Mouse (Mus musculus) ES-CJ7 (cell line): ENCODE measurements at regions not wholly inside any gene's neighbourhood (a gene's known extent, or its start where the extent isn't known, plus 50 kb on each side); places are given as distances from the start of the nearest gene placed in this dataset.
"Not testable (repeated sequence)": the region's sequence is repeated elsewhere in the genome, so short reads cannot be mapped to it uniquely, and the experiment has no call there.

Source experiments
- DNase-seq: peaks from one replicate; pipeline ENCODE4 v3.0.0; 2011; ENCODE audit warnings: low read depth, low spot score

DNA sequence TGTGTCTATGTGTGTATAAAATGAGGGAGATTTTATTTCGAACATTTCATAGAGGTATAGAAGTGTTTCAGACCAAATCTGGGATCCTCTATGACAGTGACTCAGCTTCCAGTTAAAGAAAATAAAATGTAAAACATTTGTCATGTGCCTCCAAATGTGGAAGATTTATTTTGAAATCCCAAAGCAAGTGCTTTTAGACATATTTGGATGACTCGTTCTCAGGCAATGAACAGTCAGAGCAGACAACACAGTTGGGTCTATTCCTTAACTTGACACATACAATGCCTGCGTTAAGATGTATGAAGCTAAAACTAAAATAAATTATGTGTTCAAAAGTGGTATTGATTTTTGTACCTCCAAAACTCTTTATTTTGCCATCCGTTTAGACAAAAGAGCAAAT lies 830.4 kb upstream of the Grm7 start:
- DNase-seq, result no peak

DNA sequence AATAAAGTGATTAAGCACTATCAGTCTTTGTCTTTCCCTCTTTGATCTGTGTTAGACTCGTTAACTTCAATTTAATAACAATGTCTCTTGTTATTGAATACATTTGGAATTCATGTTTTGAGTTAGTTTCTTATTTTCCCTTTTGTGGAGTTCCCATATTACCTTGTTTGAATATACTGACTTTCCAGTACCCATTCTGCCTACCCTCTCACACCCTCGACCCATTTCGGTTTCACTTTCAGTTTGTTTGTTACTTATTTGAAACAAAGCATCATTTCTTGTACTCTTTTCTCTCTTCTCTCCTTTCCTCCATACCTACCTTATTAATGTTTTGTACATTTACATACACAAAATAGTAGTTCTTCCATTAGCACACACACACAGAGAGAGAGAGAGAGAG lies 797.1 kb upstream of the Grm7 start:
- DNase-seq, result no peak

DNA sequence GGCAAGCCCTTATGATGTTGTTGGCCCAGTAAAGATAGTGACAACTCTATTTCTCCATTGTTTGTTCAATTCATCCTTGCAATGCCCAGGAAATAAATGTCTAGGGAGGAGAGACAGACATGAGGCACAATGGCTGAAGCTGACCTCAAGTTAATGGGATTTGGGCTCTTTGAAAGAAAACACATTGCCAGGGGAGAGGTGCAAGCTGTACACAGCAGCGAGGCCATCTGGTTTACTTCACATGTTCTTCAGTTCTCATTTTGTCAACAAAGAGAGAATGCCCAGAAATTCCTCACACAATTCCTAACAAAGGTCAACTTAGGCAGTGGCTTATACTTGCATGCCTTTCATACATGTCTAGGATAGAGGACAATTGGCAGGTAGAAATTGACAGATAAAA lies 789.6 kb upstream of the Grm7 start:
- no peak for DNase-seq

DNA sequence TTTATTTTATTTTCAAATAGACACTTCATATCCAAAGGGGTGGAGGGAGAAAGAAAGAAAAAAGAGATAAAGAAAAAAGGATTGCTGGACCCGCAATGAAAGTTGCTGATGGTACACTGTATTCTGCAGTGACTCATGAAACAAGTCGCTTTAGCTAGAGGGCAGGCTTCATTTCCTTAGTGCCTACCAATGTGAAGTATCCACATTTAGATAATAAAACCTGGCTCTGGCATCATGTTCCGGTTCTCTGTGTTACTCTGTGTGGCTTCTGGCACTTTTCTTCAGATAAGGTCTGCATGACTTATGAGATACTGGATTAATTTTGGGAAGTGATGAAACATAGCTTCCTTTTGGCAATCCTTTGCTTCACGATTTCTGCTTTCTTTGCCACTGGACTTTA lies 782.0 kb upstream of the Grm7 start:
- no peak for DNase-seq

DNA sequence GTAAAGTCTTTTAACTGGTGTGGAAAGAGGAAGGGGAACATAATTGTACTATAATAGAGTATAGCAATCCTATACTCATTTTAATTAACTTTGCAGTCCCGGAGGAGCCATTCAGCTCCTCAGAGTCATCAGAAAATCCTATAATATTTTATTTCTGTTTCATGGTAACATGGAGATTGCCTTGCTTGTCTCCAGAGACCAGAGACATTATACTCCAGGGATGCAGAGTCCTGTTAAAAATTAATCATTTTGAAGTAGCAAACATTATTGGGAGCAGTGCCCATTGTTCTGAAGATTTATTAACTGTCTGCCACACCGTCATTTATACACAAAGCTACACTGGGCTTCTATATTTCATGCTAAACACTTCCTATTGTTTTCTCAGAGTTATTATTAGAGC lies 771.2 kb upstream of the Grm7 start:
- no peak for DNase-seq

DNA sequence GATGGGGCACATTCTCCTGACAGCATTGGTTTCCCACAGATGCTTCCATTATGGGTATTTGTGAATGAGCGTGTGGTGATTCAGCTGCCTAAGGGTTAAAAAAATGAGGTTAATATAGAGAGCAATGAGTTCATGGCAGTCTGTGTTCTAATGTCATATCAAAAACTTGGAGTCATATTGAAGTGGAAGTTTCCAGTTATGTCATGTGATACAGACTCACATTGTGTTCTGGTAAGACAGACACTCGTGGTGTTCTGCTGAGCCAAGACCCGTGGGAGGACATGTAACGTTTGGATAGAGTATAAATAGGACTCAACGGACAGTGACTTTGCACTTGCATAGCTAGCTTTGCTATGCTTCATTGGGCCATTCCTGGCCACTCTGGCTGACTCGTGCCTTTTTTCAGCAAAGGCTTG lies 770.7 kb upstream of the Grm7 start:
- DNase-seq, result no peak

DNA sequence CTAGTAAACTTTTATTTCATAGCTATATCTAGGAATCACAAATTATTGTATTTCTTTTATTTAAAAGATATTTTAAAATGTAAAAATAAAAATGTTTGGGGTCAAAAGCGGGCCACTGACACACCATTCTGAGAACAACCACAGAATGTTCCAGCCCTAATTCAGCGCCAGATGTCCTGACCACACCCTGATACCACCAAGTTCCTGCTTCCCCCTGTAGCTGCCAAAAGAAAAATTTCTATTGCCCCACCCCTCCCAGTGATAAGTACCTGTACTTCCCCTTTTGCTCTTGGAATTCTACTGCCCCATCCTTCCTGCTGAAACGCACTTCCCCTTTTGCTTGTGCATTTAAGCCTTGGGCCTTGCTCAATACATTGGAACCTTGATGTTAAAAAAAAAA lies 769.8 kb upstream of the Grm7 start:
- not testable (repeated sequence) for DNase-seq

DNA sequence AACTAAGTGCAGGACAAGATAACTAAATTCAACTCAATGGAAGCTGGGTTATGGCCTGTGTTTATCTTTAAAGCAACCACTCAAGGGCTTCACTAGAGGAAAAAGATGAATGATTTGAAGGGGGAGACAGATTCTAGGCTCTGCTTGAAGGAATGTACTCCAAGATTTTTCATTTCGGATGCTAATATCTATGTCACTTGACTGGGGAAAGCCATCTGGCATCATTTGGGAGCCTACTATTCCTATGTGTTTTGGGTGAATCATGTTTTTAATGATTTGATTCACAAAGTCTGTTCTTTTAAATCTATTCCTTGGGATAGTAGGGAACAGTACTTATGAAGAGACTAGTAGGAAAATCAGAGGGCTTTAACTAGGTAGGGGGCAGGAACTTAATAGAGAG lies 766.2 kb upstream of the Grm7 start:
- DNase-seq, result no peak

DNA sequence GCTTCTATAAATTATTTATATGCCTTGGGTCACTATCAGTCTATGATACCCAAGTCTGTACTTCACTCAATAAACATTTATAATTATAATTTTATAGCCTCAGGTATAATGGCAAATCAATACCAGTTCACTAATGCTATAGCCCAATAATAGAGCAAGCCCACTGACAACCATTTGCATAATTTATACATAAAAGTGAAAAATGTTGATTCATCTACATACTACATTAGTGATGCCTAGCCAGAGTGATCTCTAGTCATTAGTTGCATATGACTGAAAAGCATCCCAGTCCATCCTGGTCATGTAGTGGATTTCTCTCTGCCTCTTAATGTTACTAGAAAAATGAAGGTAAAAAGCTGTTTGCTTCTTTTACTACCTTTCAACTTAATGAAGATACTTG lies 721.6 kb upstream of the Grm7 start:
- no peak for DNase-seq

DNA sequence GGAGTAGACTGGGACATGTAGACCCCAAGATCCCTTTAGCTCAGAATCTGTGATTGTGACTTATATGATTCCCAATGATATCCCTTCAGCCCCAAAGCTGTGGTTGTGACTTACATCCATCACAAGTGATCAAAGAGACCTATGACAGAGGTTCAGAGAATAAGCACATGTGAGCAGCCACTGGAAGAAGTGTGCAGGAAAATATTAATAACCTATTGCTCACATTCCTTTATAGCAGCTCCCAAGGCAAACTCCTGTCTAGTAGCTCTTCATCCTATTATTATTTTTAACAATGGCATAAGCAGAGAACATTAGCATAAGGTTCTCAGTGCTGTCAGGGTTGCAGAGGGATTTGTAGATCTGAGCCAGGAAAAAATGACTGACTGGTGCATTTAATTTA lies 696.9 kb upstream of the Grm7 start:
- DNase-seq, result no peak

DNA sequence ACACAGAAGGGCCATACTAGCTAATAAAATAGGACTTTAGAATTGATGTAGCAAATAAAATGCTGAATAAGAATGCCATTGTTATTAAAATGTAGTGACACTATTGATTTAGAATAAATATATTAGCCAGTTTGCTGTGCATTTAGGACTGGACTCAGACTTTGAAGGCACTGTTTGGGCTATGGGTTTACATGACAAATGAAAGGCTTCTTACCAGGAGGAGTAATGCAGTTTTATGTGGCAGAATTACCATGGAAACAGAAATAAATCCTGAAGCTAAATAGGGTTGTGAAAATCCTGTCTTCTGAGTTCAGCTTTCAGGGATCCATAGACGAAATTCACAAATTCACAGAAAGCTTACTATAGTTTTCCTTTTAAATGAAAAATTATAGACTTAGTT lies 696.5 kb upstream of the Grm7 start:
- no peak for DNase-seq

DNA sequence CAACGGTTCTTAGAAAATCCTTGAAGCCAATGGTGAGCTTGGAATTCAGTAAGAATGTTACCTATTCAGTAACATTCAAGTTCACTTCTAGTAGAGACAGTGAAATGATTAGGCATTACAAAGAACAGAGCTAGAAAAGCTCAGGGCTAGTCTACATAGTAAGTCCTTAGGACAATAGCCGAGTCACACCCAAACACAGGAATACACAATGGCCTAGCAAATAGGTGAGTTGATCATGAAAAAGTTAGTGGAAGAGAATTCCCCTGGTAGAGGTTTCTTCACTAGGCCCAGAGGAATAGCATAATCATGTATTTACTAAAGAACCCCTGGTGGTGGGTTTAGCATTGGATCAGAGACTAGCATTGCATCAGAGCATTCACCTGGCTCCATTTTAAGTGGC lies 687.5 kb upstream of the Grm7 start:
- peak; percentile 41 for DNase-seq
